In genomic region chrX:103026256-103027028, GRCm38 (mm10) we compare ENCODE assay signal across 8 mouse cellular contexts.
DNase-seq lines count a peak whose midpoint lies in the region; ATAC-seq lines count a peak whose summit lies in the region.

No protein-coding gene starts in this region.

- H3K36me3 ChIP-seq in kidney, embryonic 15.5 days: no peaks in the 10 kb centered on the region
- H3K36me3 ChIP-seq in stomach, embryonic 15.5 days: no peaks in the 10 kb centered on the region

- H3K4me3 ChIP-seq in kidney, embryonic 15.5 days (replicated peaks): peak overlapping the region; percentile 47
- H3K4me3 ChIP-seq in stomach, embryonic 15.5 days (replicated peaks): peak overlapping the region; percentile 41

- peak overlapping the region; percentile 43 for H3K9ac ChIP-seq in kidney, embryonic 15.5 days
- no peak overlapping the region for H3K9ac ChIP-seq in stomach, embryonic 15.5 days

- no peaks in the 10 kb centered on the region for H3K9me3 ChIP-seq in kidney, embryonic 15.5 days (replicated peaks)
- no peaks in the 10 kb centered on the region for H3K9me3 ChIP-seq in stomach, embryonic 15.5 days

- DNase-seq in right cerebral cortex, postnatal 4 days: peak; percentile 6
- no peak for DNase-seq in right cerebral cortex, postnatal 36 days (ENCODE audit: low spot score in 2 of 2)
- DNase-seq in forelimb bud, embryonic 11.5 days (ENCODE audit: low read depth, low spot score): peak; percentile 76
- peak; percentile 33 for DNase-seq in lung, postnatal 10 days
- DNase-seq in spleen, adult 18-20 months: no peak
- DNase-seq in spleen, adult 12 weeks (ENCODE audit: low spot score): no peak

- peak overlapping the region; percentile 89 for H3K27ac ChIP-seq in kidney, embryonic 15.5 days
- peak overlapping the region; percentile 48 for H3K27ac ChIP-seq in stomach, embryonic 15.5 days

- peak overlapping the region; percentile 52 for H3K4me2 ChIP-seq in kidney, embryonic 15.5 days
- H3K4me2 ChIP-seq in stomach, embryonic 15.5 days: peak overlapping the region; percentile 45

- no peaks in the 10 kb centered on the region for H3K4me1 ChIP-seq in kidney, embryonic 15.5 days
- H3K4me1 ChIP-seq in stomach, embryonic 15.5 days: no peaks in the 10 kb centered on the region

- peaks cover 7% of the 10 kb centered on the region; the same call in 1 of the 2 replicates for H3K27me3 ChIP-seq in kidney, embryonic 15.5 days
- H3K27me3 ChIP-seq in stomach, embryonic 15.5 days (replicated peaks): no peaks in the 10 kb centered on the region

- peak; percentile 92 for ATAC-seq in kidney, embryonic 15.5 days (replicated peaks; ENCODE audit: low FRiP score)
- ATAC-seq in stomach, embryonic 15.5 days (ENCODE audit: insufficient read depth, low FRiP score, low read depth): peak; percentile 43; the same call in 1 of the 2 replicates

- 18% methylated on average over 22 of the region's 22 CpGs for WGBS in kidney, embryonic 15.5 days
- 16% methylated on average over 22 of the region's 22 CpGs for WGBS in stomach, embryonic 15.5 days

Comparison
In these comparisons a context has a peak if more than half of its experiments do, and no peak if none do; other contexts are left out.
1. DNase-seq: peak in right cerebral cortex, postnatal 4 days (single experiment), forelimb bud, embryonic 11.5 days (single experiment) and lung, postnatal 10 days (single experiment); none in right cerebral cortex, postnatal 36 days (0 of 2), spleen, adult 18-20 months (0 of 2) and spleen, adult 12 weeks (single experiment).